In genomic region chr13:113129974-113130373, GRCm38 (mm10) we compare ENCODE assay signal across 15 mouse cellular contexts. TPM values are rescaled to one million over a fixed set of nuclear protein-coding genes. Genes with fewer than 3 reads are reported as not detected.
DNase-seq lines count a peak whose midpoint lies in the region.
"Had no signal": no experiment of that assay in that cellular context is flagged by ENCODE, and none has a peak within 500 bp of the region (broad histone marks: within the 10 kb centered on the region; RNA-seq: fewer than 3 reads in every experiment).

No protein-coding gene starts in this region.

- H3K36me3 ChIP-seq in limb, embryonic 10.5 days: no peaks in the 10 kb centered on the region
- H3K36me3 ChIP-seq: liver, embryonic 13.5 days; stomach, embryonic 15.5 days had no signal

- peak; percentile 33 for DNase-seq in left cerebral cortex, adult 11 months (ENCODE audit: low spot score)
- DNase-seq in left cerebral cortex, postnatal 36 days (ENCODE audit: low spot score in 2 of 2): no peak
- peak; percentile 31 for DNase-seq in R1 (ENCODE audit: low read depth, low spot score)
- DNase-seq in brain, embryonic 18.5 days (ENCODE audit: low read depth, low spot score): peak; percentile 42
- peak; percentile 14 for DNase-seq in limb, embryonic 10.5 days (ENCODE audit: low spot score)
- no peak for DNase-seq in gastrocnemius, postnatal 25 days
- DNase-seq in kidney, adult 9 months: no peak
- DNase-seq: adrenal gland, postnatal 10 days; cerebellum, adult 11-12 months; kidney, postnatal 36 days; layer of hippocampus, postnatal 36 days; liver, embryonic 13.5 days; lung, postnatal 4 days had no signal

- no peaks in the 10 kb centered on the region for H3K9me3 ChIP-seq in limb, embryonic 10.5 days (replicated peaks)
- H3K9me3 ChIP-seq: liver, embryonic 13.5 days; stomach, embryonic 15.5 days had no signal

- intact Hi-C loops in left cerebral cortex, postnatal 36 days (cut with DNase I): no loop called here

- no peaks in the 10 kb centered on the region for H3K27me3 ChIP-seq in limb, embryonic 10.5 days (ENCODE audit: low read depth, poor library complexity, severe bottlenecking)
- H3K27me3 ChIP-seq: liver, embryonic 13.5 days; stomach, embryonic 15.5 days had no signal

- no peak overlapping the region for H3K4me3 ChIP-seq in limb, embryonic 10.5 days
- H3K4me3 ChIP-seq: liver, embryonic 13.5 days; myocyte; stomach, embryonic 15.5 days had no signal

- H3K4me1 ChIP-seq in limb, embryonic 10.5 days: no peaks in the 10 kb centered on the region
- H3K4me1 ChIP-seq: liver, embryonic 13.5 days; stomach, embryonic 15.5 days had no signal

- no peak overlapping the region for H3K27ac ChIP-seq in limb, embryonic 10.5 days
- H3K27ac ChIP-seq: liver, embryonic 13.5 days; stomach, embryonic 15.5 days had no signal

- WGBS in limb, embryonic 10.5 days: 98% methylated on average over 1 of the region's 1 CpGs

RNA-seq across cellular contexts. Expression of gene Gzma, which starts 29.2 kb away (rescaled TPM):
- not detected for total RNA-seq in left cerebral cortex, postnatal 36 days (2021)
- polyA plus RNA-seq in limb, embryonic 10.5 days (2016; fragmentation: Nextera tagmentation; extraction: Ambion mirVana): not detected in 2 replicates
- not detected for total RNA-seq in gastrocnemius, postnatal 25 days (2021)
- total RNA-seq: layer of hippocampus, postnatal 36 days had no signal
- polyA plus RNA-seq: liver, embryonic 13.5 days; myocyte had no signal

Comparison
In these comparisons a context has a peak if more than half of its experiments do, and no peak if none do; other contexts are left out.
1. DNase-seq: peak in left cerebral cortex, adult 11 months (single experiment), R1 (single experiment), brain, embryonic 18.5 days (single experiment) and limb, embryonic 10.5 days (single experiment); none in left cerebral cortex, postnatal 36 days (0 of 2), gastrocnemius, postnatal 25 days (single experiment) and kidney, adult 9 months (single experiment).